Mouse (Mus musculus): ENCODE data around the gene Gm4869.

DNA sequence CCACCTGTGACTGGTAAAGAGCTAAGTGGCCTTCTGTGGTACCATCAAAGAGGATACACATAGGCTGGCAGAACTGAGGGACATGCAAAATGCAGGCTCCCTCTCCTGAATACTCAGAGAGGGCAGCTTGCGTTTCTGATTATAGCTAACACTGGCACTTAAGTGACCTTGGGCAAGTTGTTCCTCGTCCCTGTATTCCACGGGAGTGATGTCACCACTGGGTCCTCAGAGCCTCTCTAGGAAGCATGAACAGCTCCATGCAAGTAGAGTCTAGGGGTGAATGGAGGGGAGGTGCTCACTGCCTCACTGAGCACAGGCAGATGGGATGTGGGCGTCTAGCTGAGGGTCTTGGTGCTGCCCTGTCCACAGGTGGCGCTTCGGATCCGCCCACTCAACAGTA is 609 bp downstream of the Gm4869 start:
- TF ChIP-seq CTCF (IDR thresholded peaks at IDR 0.05; ENCODE audit: low read depth): no peak
- TF ChIP-seq EP300 (IDR thresholded peaks at IDR 0.05; ENCODE audit: low read depth): no peak
